Mouse (Mus musculus): Measurements from ENCODE around the gene Fastk. TPM values are rescaled to one million over a fixed set of nuclear protein-coding genes. Genes with fewer than 3 reads are reported as not detected.

Fastk gene
- polyA plus RNA-seq, 1 experiment from 2014 or later = 65.1 TPM

DNA sequence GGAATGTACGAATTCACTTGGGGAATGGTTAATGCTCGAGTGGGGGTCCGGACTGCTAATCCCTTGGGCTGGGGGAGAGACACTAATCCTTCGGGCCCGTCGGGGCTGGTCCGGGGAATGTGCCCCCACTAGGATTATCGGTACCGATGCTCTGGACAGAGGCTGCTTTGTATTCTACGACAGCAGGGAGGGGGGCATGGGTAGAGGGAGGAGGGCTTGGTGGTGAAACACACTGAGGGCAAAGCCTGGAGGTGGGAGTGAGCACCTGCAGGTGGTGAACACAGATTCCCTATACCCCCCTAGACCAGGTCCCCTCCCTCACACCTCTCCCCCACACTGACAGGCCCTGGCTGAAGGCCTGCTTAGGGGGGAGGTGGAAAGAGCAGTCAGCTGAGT lies 19.1 kb downstream of the Fastk start:
- peak overlapping the region; percentile 74 for H3K4me3 ChIP-seq (ENCODE audit: low read depth, low read length)
- 6% methylated on average over 10 of the region's 10 CpGs for WGBS
- DNase-seq (ENCODE audit: low spot score) (peak; percentile 26), ATAC-seq (no peak)
- H3K4me2 ChIP-seq (replicated peaks; ENCODE audit: low read depth, low read length) = peak overlapping the region; percentile 81
- peak overlapping the region; percentile 62; the same call in 1 of the 2 replicates for H3K9ac ChIP-seq (replicated peaks; ENCODE audit: low read depth)
- H3K36me3 ChIP-seq (ENCODE audit: insufficient read depth, low read length) = peaks cover 13% of the 10 kb centered on the region; the same call in 1 of the 2 replicates
- H3K9me3 ChIP-seq (ENCODE audit: low read length) = no peaks in the 10 kb centered on the region
- H3K4me1 ChIP-seq (ENCODE audit: insufficient read depth, low read depth, low read length) = peaks cover 31% of the 10 kb centered on the region
- H3K27me3 ChIP-seq (replicated peaks; ENCODE audit: insufficient read depth, low read length) = no peaks in the 10 kb centered on the region
- TF ChIP-seq EP300 (IDR thresholded peaks at IDR 0.05) = no peak
- TF ChIP-seq CTCF (IDR thresholded peaks at IDR 0.05) = no peak
- H3K27ac ChIP-seq (ENCODE audit: low read length) = 0 out of 2 replicates have a peak overlapping the region, but pooled peaks have one; percentile 99

DNA sequence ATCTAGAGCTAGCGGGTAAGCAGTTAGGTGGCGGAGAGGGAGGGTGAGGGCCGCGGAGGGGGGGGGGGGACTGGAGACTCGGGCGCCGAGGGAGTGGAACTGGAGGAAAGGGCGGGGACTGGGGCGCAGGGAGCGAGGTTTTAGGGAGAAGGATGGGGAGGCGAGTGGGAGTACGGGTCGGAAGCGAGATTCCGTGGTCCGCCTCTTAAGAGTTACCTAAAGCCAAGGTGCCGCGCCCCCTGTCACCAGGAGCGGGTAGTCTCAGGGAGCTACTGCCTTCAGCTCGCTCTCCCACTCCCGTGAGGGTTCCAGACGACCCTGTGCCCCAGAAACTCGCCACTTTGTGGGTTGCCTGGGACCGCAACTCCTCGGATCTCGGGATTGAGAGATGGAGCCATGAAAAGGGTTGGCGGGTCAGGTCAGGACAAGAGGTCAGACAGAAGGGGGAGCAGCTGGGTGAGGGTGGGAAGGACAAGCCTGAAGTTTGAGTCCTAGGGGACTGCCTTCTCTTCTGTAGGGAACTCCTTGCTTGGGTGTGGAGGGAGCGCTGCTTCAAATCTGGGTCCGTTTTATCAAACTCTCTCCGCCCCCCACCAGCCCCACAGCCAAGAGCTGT lies 19.6 kb downstream of the Fastk start:
- TF ChIP-seq EP300 (IDR thresholded peaks at IDR 0.05) = no peak
- TF ChIP-seq CTCF (IDR thresholded peaks at IDR 0.05) = peak; percentile 39
- WGBS = 1% methylated on average over 25 of the region's 30 CpGs
- ATAC-seq = peak; percentile 2; the same call in 1 of the 2 replicates
- H3K36me3 ChIP-seq (ENCODE audit: insufficient read depth, low read length) = peaks cover 10% of the 10 kb centered on the region; the same call in 1 of the 2 replicates
- no peaks in the 10 kb centered on the region for H3K27me3 ChIP-seq (replicated peaks; ENCODE audit: insufficient read depth, low read length)
- peak overlapping the region; percentile 81 for H3K4me2 ChIP-seq (replicated peaks; ENCODE audit: low read depth, low read length)
- DNase-seq (ENCODE audit: low spot score) = peak; percentile 76
- peak overlapping the region; percentile 99 for H3K27ac ChIP-seq (ENCODE audit: low read length)
- peaks cover 31% of the 10 kb centered on the region for H3K4me1 ChIP-seq (ENCODE audit: insufficient read depth, low read depth, low read length)
- H3K9ac ChIP-seq (replicated peaks; ENCODE audit: low read depth) = peak overlapping the region; percentile 62
- H3K9me3 ChIP-seq (ENCODE audit: low read length) = no peaks in the 10 kb centered on the region
- H3K4me3 ChIP-seq (ENCODE audit: low read depth, low read length) = peak overlapping the region; percentile 74

DNA sequence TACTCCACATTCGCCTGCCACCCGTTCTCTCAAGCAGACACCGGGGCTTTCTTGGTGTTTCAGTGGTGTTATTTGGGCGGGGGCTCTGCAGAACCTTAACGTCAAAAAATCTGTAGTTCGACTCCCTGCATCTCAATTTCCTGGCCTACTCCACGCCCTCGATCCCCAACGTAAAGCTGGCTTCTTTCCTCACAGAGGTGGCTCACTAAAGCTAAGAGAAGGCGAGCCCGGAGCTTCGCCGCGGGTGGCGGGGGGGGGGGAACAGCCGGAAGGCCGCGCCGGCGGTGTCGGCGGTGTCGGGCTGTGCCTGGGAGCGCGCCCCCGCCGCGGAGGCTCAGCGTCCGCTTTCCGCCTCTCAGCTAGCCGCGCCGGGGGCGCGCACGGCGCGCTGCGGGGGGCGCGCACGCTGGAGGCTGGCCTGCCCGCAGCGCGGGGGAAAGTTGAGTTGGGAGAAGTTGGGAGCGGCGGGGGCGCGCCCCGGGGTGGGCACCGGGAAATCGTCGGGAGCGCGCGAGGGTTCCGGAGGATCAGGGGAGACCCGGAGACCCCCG lies 20.2 kb downstream of the Fastk start:
- no peaks in the 10 kb centered on the region for H3K9me3 ChIP-seq (ENCODE audit: low read length)
- no peaks in the 10 kb centered on the region for H3K27me3 ChIP-seq (replicated peaks; ENCODE audit: insufficient read depth, low read length)
- TF ChIP-seq CTCF (IDR thresholded peaks at IDR 0.05) (no peak), EP300 (IDR thresholded peaks at IDR 0.05) (no peak)
- ATAC-seq (peak; percentile 55), DNase-seq (ENCODE audit: low spot score) (peak; percentile 95)
- peak overlapping the region; percentile 81 for H3K4me2 ChIP-seq (replicated peaks; ENCODE audit: low read depth, low read length)
- peak overlapping the region; percentile 74 for H3K4me3 ChIP-seq (ENCODE audit: low read depth, low read length)
- H3K9ac ChIP-seq (replicated peaks; ENCODE audit: low read depth) = peak overlapping the region; percentile 62
- WGBS = under 1% methylated on average over 45 of the region's 60 CpGs
- H3K4me1 ChIP-seq (ENCODE audit: insufficient read depth, low read depth, low read length) = peaks cover 31% of the 10 kb centered on the region
- H3K36me3 ChIP-seq (ENCODE audit: insufficient read depth, low read length) = peaks cover 9% of the 10 kb centered on the region; the same call in 1 of the 2 replicates
- H3K27ac ChIP-seq (ENCODE audit: low read length) = peak overlapping the region; percentile 99

DNA sequence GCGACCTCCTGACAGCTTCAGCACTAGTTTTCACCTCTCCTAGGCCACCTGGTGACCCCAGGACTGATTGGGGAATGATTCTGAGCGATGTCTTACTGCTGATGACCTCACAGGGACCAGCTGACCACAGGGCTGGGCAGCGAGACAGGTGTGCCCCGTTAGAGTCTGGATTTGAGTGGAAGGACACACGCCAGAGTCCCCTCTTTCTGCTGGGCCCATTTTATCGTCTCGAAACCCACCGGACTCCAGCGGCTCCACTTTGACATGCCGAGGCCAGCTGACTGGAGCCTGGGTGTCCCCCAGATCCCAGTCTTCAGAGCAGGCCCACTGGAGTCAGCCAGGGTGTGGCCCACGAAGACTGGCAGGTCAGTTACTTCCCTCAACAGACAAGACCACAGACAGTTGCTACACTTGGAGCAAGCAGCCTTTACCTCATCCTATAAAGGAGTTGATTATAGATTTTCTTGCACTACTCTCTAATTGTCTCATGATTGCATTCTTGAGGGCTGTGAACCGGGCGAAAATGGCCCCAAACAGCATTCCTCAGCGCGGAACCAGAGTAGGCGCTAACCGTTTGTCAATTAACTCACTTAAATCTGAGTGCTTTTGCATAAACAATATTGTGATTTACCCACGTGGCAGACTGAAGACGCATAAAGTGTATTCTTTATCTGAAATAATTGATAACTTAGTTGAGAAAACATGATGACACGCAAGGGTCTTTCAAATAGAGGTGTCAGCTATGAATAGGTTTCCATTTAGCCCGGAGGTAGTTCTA lies 20.9 kb downstream of the Fastk start:
- H3K4me3 ChIP-seq (ENCODE audit: low read depth, low read length) = peak overlapping the region; percentile 74
- peak overlapping the region; percentile 99 for H3K27ac ChIP-seq (ENCODE audit: low read length)
- peak overlapping the region; percentile 77 for H3K9ac ChIP-seq (replicated peaks; ENCODE audit: low read depth)
- H3K36me3 ChIP-seq (ENCODE audit: insufficient read depth, low read length) = 0 out of 2 replicates have a peak, but pooled peaks cover 7% of the 10 kb centered on the region
- DNase-seq (ENCODE audit: low spot score) (peak; percentile 59), ATAC-seq (peak; percentile 28)
- H3K27me3 ChIP-seq (replicated peaks; ENCODE audit: insufficient read depth, low read length) = no peaks in the 10 kb centered on the region
- no peak; the same call in 1 of the 2 replicates for TF ChIP-seq EP300 (IDR thresholded peaks at IDR 0.05)
- no peak for TF ChIP-seq CTCF (IDR thresholded peaks at IDR 0.05)
- H3K9me3 ChIP-seq (ENCODE audit: low read length) = no peaks in the 10 kb centered on the region
- H3K4me1 ChIP-seq (ENCODE audit: insufficient read depth, low read depth, low read length) = peaks cover 31% of the 10 kb centered on the region
- WGBS = 7% methylated on average over 21 of the region's 21 CpGs
- H3K4me2 ChIP-seq (replicated peaks; ENCODE audit: low read depth, low read length) = peak overlapping the region; percentile 81

DNA sequence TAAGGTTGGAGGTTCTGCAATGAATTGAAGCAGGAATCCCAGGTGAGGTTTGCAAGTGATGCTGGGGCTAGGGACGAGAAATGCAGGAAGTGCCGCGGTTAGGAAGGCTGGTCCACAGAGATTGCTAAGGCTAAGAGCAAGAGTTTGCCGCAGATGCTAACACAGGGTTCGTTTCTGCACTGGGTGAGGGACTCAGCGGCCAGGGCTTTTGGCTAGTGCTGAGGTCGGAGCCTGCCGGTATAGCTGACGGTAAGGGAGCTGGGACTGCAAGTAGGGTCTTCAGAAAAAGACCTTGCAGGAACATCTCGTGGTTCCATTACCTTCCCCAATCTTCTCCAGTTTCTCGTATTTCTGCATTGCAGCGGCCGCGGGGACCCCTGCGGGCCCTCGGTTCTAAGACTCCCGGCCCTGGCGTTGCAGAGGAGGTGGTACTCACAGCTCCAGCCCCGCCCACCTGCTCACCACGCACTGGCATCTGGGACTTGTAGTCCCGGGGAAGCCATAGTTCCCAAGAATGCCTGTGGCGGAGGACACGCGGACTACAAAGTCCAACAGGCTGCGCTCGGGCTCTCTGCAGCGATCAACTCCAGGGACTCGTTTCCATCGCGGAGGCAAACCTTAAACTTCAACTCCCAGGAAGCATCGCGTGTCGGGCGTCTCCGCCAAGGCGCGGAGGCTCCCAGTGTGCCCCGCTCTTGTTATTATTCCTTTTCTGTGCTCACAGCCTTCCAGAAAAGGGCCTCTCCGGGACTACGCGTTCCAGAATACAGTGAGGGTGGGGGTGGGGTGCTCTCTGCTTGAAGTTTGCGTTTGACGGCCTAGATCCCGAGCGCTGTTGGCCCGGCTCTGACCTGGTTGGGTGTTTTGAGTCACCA lies 21.7 kb downstream of the Fastk start, which contains the start of the genes Cdk5 and Slc4a2:
TSS of gene Cdk5 (minus strand) at position 402 of the 875 bp plus-strand sequence.
TSS of gene Slc4a2 (plus strand) at position 709 of the 875 bp plus-strand sequence.
- ATAC-seq (peak; percentile 94), DNase-seq (ENCODE audit: low spot score) (peak; percentile 100)
- H3K4me1 ChIP-seq (ENCODE audit: insufficient read depth, low read depth, low read length) = peaks cover 31% of the 10 kb centered on the region
- H3K27me3 ChIP-seq (replicated peaks; ENCODE audit: insufficient read depth, low read length) = no peaks in the 10 kb centered on the region
- 1% methylated on average over 46 of the region's 46 CpGs for WGBS
- peak within 1 kb of the TSS; percentile 81 for H3K4me2 ChIP-seq (replicated peaks; ENCODE audit: low read depth, low read length)
- no peaks in the 10 kb centered on the region for H3K9me3 ChIP-seq (ENCODE audit: low read length)
- peak within 1 kb of the TSS; percentile 99 for H3K27ac ChIP-seq (ENCODE audit: low read length)
- H3K36me3 ChIP-seq (ENCODE audit: insufficient read depth, low read length) = 0 out of 2 replicates have a peak, but pooled peaks cover 7% of the 10 kb centered on the region
- TF ChIP-seq EP300 (IDR thresholded peaks at IDR 0.05) (peak; percentile 83), CTCF (IDR thresholded peaks at IDR 0.05) (no peak; the same call in 1 of the 2 replicates)
- peak within 1 kb of the TSS; percentile 77 for H3K9ac ChIP-seq (replicated peaks; ENCODE audit: low read depth)
- H3K4me3 ChIP-seq (ENCODE audit: low read depth, low read length) = peak within 1 kb of the TSS; percentile 74
